Mouse (Mus musculus) 416B (cell line): ENCODE data around the gene Gm13288.
"Not testable (repeated sequence)": the region's sequence is repeated elsewhere in the genome, so short reads cannot be mapped to it uniquely, and the experiment has no call there.

Experiments used
- DNase-seq: peaks from one replicate; pipeline ENCODE4 v3.0.0; 2011; ENCODE audit warnings: low read depth

Gm13288 gene

GRCm38 (mm10) chr4:88802954-88803353 is 2.4 kb upstream of the Gm13288 start, which contains the start of gene Gm13287:
Gene Gm13287 (plus strand): TSS chr4:88803254.
- DNase-seq: not testable (repeated sequence)

GRCm38 (mm10) chr4:88805761-88806160 is 430 bp downstream of the Gm13288 start:
- DNase-seq: not testable (repeated sequence)

GRCm38 (mm10) chr4:88815928-88816327 is 10.6 kb downstream of the Gm13288 start, which contains the start of gene Ifna7:
Gene Ifna7 (plus strand): TSS chr4:88816228.
- no peak for DNase-seq

- no peak for DNase-seq
Observed at GRCm38 (mm10) chr4:88819659-88820058, 14.3 kb downstream of the Gm13288 start, which contains the start of gene Ifna11. Gene Ifna11 (plus strand): TSS chr4:88819959.

GRCm38 (mm10) chr4:88822995-88823394 is 17.7 kb downstream of the Gm13288 start:
- DNase-seq: peak; percentile 32

GRCm38 (mm10) chr4:88827116-88827515 is 21.8 kb downstream of the Gm13288 start, which contains the start of gene Ifna6:
Gene Ifna6 (plus strand): TSS chr4:88827416.
- DNase-seq: not testable (repeated sequence)

- DNase-seq: peak; percentile 61
Observed at GRCm38 (mm10) chr4:88830523-88830922, 25.2 kb downstream of the Gm13288 start.

GRCm38 (mm10) chr4:88835225-88835624 is 29.9 kb downstream of the Gm13288 start, which contains the start of gene Ifna5:
Gene Ifna5 (plus strand): TSS chr4:88835525.
- DNase-seq: not testable (repeated sequence)

- DNase-seq: peak; percentile 52
Observed at GRCm38 (mm10) chr4:88838828-88839227, 33.5 kb downstream of the Gm13288 start.

GRCm38 (mm10) chr4:88840058-88840457 is 34.7 kb downstream of the Gm13288 start:
- DNase-seq: peak; percentile 77

GRCm38 (mm10) chr4:88841438-88841911 is 36.1 kb downstream of the Gm13288 start, which contains the start of gene Ifna4:
Gene Ifna4 (plus strand): TSS chr4:88841861.
- DNase-seq: no peak

GRCm38 (mm10) chr4:88845334-88845733 is 40.0 kb downstream of the Gm13288 start:
- peak; percentile 61 for DNase-seq

GRCm38 (mm10) chr4:88849698-88850097 is 44.4 kb downstream of the Gm13288 start, which contains the start of gene Ifna1:
Gene Ifna1 (plus strand): TSS chr4:88850087.
- DNase-seq: no peak

GRCm38 (mm10) chr4:88851026-88851763 is 45.9 kb downstream of the Gm13288 start:
- no peak for DNase-seq
